Mouse (Mus musculus) bone marrow macrophage, adult 2 months (primary cell): ENCODE measurements around the gene Jazf1. TPM values are rescaled to one million over a fixed set of nuclear protein-coding genes. Genes with fewer than 3 reads are reported as not detected.

ENCODE experiments used
- H3K27ac ChIP-seq: 2 replicates; pipeline ENCODE4 v1.5.1; 2012; ENCODE audit warnings: low read depth, low read length; ENCODE audit not compliant: insufficient read depth
- H3K4me1 ChIP-seq: 2 replicates; pipeline ENCODE4 v1.6.1; 2012; ENCODE audit warnings: low read length; ENCODE audit not compliant: control insufficient read depth, insufficient read depth
- H3K4me3 ChIP-seq: 2 replicates; pipeline ENCODE4 v1.5.1; 2012; ENCODE audit warnings: mild to moderate bottlenecking, low read length, moderate library complexity; ENCODE audit not compliant: insufficient read depth
- CTCF ChIP-seq: IDR thresholded peaks from 2 replicates; pipeline ENCODE4 v1.5.1; 2012; ENCODE audit warnings: low read depth, mild to moderate bottlenecking, low read length, moderate library complexity
- POLR2A ChIP-seq: IDR thresholded peaks from 2 replicates; pipeline ENCODE4 v1.6.1; 2012; ENCODE audit warnings: mild to moderate bottlenecking, low read depth, low read length, borderline replicate concordance
- polyA plus RNA-seq: library from polyadenylated mRNA; stranded (reverse); fragments of >200 nt; gene quantifications from 2 replicates; pipeline ENCODE4 v1.2.4, GENCODE M21; 2012; ENCODE audit not compliant: missing spikeins, insufficient read depth, insufficient read length

Jazf1 gene
- polyA plus RNA-seq, 1 experiment: 1.3 TPM

GRCm38 (mm10) chr6:52861186-52861820 is 207.1 kb downstream of the Jazf1 start:
- H3K27ac ChIP-seq: peak overlapping the region; percentile 4; the same call in 1 of the 2 replicates
- TF ChIP-seq CTCF (no peak), POLR2A (no peak)
- H3K4me3 ChIP-seq: no peak overlapping the region
- H3K4me1 ChIP-seq: peaks cover 14% of the 10 kb centered on the region

- H3K4me3 ChIP-seq: no peak overlapping the region
- peaks cover 14% of the 10 kb centered on the region for H3K4me1 ChIP-seq
- H3K27ac ChIP-seq: no peak overlapping the region
- TF ChIP-seq CTCF: no peak
- TF ChIP-seq POLR2A: no peak
These were observed 207.7 kb downstream of the Jazf1 start for GRCm38 (mm10) chr6:52860713-52861112.

GRCm38 (mm10) chr6:52858911-52859431 is 209.5 kb downstream of the Jazf1 start:
- Histone ChIP-seq H3K4me3 (no peak overlapping the region), H3K27ac (no peak overlapping the region), H3K4me1 (peaks cover 14% of the 10 kb centered on the region)
- TF ChIP-seq CTCF (no peak), POLR2A (no peak)

- H3K27ac ChIP-seq: no peak overlapping the region
- peaks cover 2% of the 10 kb centered on the region; the same call in 1 of the 2 replicates for H3K4me1 ChIP-seq
- no peak overlapping the region for H3K4me3 ChIP-seq
- no peak for TF ChIP-seq CTCF
- TF ChIP-seq POLR2A: no peak
These were observed 215.9 kb downstream of the Jazf1 start for GRCm38 (mm10) chr6:52852404-52853107.

- no peak overlapping the region for H3K4me3 ChIP-seq
- H3K27ac ChIP-seq: no peak overlapping the region
- H3K4me1 ChIP-seq: peaks cover 2% of the 10 kb centered on the region; the same call in 1 of the 2 replicates
- no peak for TF ChIP-seq POLR2A
- TF ChIP-seq CTCF: no peak
These were observed 216.5 kb downstream of the Jazf1 start for GRCm38 (mm10) chr6:52851975-52852374.

- H3K27ac ChIP-seq: no peak overlapping the region
- H3K4me1 ChIP-seq: peaks cover 6% of the 10 kb centered on the region
- no peak overlapping the region for H3K4me3 ChIP-seq
- TF ChIP-seq POLR2A (no peak), CTCF (no peak)
These were observed 217.4 kb downstream of the Jazf1 start for GRCm38 (mm10) chr6:52851019-52851418.

GRCm38 (mm10) chr6:52848199-52848598 is 220.2 kb downstream of the Jazf1 start:
- H3K4me3 ChIP-seq: no peak overlapping the region
- no peak overlapping the region for H3K27ac ChIP-seq
- peaks cover 15% of the 10 kb centered on the region for H3K4me1 ChIP-seq
- TF ChIP-seq CTCF (no peak), POLR2A (no peak)

GRCm38 (mm10) chr6:52846314-52846713 is 222.1 kb downstream of the Jazf1 start:
- Histone ChIP-seq H3K27ac (no peak overlapping the region), H3K4me1 (peaks cover 30% of the 10 kb centered on the region), H3K4me3 (no peak overlapping the region)
- TF ChIP-seq POLR2A (no peak), CTCF (no peak)

- TF ChIP-seq CTCF (no peak), POLR2A (no peak)
- H3K4me3 ChIP-seq: no peak overlapping the region
- no peak overlapping the region for H3K27ac ChIP-seq
- peaks cover 31% of the 10 kb centered on the region for H3K4me1 ChIP-seq
These were observed 223.7 kb downstream of the Jazf1 start for GRCm38 (mm10) chr6:52844741-52845140.

GRCm38 (mm10) chr6:52843027-52843426 is 225.4 kb downstream of the Jazf1 start:
- no peak overlapping the region for H3K4me3 ChIP-seq
- TF ChIP-seq POLR2A (no peak), CTCF (peak; percentile 27; the same call in 1 of the 2 replicates)
- no peak overlapping the region for H3K27ac ChIP-seq

More at GRCm38 (mm10) chr6:52843027-52843426, 225.4 kb downstream of the Jazf1 start:
- peaks cover 32% of the 10 kb centered on the region for H3K4me1 ChIP-seq
